Mouse (Mus musculus): Measurements from ENCODE around the gene Furin. TPM values are rescaled to one million over a fixed set of nuclear protein-coding genes. Genes with fewer than 3 reads are reported as not detected.

Gene Furin
- total RNA-seq, 2 experiments from 2014 or later, result 44.8 TPM

DNA sequence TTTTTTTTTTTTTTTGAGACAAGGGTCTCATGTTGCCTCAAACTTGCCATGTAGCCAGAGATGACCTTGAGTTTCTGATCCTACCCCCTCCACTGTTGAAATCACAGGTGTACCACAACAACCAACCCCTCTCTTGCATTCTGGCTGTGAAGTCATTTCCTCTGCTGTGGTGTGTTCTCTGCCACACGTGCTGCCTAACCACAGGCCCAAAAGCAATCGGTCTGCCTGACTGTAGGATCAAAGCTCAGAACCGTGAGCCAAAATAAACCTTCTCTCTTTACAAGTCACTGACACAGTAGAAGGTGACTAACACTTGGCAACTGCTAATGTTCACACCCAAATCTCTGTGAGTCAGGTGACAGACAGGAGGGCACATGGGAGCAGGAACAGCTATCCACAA lies 44.8 kb downstream of the Furin start:
- no peak for DNase-seq (ENCODE audit: extremely low spot score in 1 of 2, low spot score in 2 of 2)
- intact Hi-C loops (cut with DNase I), result no loop called here

DNA sequence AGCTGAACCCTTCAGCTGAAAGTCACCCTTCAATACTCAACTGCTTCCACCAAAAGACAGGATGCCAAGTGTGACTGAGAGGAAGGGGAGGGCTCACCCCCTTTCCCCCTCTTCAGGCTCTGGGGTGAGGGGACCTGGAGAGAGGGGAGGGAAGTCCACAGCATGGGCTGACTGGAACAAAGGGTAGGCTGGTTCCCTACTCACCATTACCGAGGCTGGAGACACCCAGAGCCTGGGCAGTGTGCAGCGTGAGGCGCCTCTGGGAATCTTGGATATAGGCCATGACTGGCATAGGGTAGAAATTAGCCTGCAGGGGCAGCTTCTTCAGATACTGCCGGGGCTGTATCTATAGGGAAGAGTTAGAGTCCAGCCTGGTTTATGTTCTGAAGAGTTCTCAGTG lies 47.2 kb downstream of the Furin start:
- no peak for DNase-seq (ENCODE audit: extremely low spot score in 1 of 2, low spot score in 2 of 2)
- intact Hi-C loops (cut with DNase I), result no loop called here

DNA sequence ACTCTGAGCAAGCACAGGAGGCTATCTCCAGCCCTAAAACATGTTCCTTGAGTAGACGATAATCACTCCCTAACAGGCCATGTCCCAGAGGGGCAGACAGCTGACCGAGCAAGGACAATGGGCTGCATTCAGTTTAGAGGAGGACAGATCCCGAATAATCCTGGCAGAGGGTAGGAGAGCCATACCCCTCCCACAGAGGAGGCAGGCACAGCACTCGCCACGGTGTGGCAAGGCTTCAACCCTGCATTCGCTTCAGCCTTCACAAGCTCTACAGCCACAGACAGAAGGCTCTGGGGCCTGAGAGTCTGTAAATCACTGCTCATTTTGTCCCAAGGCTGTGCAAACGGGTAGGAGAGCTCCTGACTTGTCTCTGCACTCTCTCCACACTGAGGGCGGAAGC lies 48.1 kb downstream of the Furin start:
- intact Hi-C loops (cut with DNase I), result no loop called here
- no peak for DNase-seq (ENCODE audit: extremely low spot score in 1 of 2, low spot score in 2 of 2)

DNA sequence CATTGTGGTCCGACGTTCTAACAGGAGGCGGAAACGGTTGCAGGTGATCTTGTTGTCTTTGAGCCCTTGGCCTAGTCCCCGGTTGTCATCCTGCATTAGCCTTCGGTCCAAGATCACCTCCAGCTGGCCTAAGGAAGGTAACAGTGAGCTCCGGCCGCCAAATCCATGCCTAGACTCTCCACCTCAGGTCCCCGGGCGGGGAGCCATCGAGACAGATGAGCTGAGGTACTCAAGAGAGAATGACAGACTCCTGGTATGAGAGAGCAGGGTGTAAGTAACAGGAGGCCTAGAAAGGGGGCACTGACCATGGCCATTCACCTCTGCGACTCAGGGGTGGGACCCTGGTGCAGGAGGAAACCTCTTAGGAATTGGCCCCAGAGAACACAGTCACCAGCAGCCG lies 48.9 kb downstream of the Furin start:
- no peak for DNase-seq (ENCODE audit: extremely low spot score in 1 of 2, low spot score in 2 of 2)
- intact Hi-C loops (cut with DNase I), result no loop called here

DNA sequence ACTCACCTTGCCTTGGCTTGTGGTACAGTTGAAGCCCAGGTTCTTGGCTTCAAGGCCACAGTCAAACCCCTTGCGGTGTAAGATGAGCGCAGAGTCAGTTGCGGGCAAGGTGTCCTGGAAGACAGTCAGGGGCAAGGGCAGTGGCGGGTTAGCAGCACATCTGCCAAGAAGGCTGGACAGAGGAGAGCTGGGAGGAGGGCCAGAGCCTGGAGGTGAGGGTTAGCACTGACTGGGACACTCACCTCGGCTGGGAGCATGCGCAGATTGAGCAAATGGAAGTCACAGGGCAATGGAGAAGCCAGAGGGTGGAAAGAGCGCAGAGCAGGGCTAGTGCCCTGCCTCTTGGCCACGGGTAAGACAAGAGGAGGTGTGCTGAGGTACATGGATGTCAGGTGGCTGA lies 52.3 kb downstream of the Furin start:
- DNase-seq (ENCODE audit: extremely low spot score in 1 of 2, low spot score in 2 of 2), result no peak
- intact Hi-C loops (cut with DNase I), result no loop called here

DNA sequence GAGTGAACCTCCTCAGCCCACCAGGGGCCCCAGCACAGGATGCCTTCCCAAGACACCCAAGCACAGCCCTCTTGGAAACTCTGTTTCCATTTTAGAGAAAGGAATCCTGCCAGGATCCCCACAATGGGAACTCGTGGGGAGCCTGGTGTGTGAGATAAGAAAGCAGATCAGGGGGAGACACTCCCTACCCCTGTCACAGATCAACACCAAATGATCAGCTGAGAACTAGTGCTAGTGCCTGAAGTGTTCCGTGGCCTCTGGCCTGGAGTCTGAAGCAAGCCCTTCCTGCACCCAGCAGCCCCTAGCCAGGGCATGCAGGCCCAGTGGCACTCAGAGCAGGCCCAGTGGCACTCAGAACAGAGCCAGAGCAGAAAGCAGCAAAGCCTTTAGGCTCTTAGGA lies 54.4 kb downstream of the Furin start:
- intact Hi-C loops (cut with DNase I), result no loop called here
- no peak for DNase-seq (ENCODE audit: extremely low spot score in 1 of 2, low spot score in 2 of 2)

DNA sequence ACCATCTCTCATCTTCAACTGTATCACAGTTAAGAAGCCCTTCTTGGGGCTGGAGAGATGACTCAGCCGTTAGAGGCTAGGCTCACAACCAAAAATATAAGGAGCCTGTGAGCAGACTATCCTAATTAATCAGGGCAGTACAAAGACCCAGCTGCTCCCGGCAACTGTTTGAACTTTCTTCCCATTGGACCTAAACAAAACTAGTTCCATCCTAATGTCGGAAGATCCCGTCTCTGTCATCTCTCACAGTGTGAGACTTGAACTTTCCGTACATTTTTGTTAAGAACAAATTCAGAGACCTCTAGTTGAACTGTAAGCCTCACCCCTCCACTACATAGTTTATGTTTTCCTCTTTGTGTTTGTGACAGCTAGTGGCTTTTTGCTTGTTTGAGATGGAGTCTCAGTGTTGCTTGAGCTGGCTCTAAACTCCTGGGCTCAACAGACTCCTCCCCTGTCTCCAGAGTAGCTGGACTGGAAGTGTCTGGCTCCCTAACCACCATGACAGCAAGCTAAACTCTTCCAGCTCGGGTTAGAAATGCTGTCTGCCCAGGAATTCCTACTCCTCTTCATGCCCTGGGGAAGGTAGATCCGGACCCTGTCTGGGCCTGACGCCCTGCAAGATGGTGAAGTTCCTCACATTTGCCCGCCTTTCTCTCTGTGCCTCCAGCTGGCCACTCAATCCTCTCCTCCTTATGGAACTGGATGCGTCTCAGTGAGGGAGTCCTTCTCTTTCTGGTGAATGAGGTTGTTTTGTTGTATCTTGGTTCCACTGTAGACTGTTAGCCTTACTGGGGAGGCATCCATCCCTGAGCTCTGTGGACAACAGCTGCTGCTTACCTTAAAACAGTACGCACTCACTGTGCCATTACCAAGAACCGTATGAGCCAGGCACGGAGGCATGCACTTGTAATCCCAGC lies 57.3 kb downstream of the Furin start:
- DNase-seq (ENCODE audit: extremely low spot score in 1 of 2, low spot score in 2 of 2), result no peak

DNA sequence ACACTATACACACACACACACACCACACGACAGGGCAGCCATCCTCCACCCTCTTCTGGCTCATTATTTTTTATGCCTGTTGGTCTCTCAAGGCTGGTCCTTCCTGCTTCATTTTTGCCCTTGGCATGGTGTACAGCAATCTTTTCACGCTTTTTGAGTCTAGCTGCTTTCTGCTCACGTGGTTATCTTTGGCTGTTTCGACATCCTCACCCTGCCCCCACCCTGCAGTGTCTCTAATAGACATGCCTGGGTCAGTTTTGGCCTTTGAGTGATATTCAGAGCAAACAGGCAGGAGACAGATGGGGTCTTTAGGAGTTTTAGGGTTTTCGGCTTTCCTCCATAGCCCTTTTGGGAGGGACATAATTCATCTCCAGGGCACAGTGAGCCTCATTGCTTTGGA lies 58.4 kb downstream of the Furin start:
- intact Hi-C loops (cut with DNase I), result no loop called here
- DNase-seq (ENCODE audit: extremely low spot score in 1 of 2, low spot score in 2 of 2), result no peak

More for the DNA sequence above, 57.3 kb downstream of the Furin start:
- intact Hi-C loops (cut with DNase I), result no loop called here

DNA sequence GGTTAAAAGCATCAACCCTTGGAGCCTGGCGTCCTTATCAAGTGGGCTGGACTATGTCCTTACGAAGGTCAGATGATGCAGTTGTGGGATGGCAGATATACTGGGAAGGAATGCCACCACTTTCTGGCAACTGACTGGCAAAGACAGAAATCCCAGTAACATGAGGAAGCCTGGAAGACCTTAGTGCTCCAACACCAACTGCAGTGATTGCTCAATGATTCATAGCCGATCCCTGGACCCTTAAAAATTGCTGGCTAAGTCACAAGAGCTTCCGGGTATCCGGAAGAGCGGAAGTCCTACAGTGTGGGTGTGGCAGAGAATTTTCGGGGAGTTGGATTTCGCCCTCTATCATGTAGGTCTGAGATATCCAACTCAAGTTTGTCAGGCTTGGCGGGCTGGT lies 59.1 kb downstream of the Furin start:
- no peak for DNase-seq (ENCODE audit: extremely low spot score in 1 of 2, low spot score in 2 of 2)

DNA sequence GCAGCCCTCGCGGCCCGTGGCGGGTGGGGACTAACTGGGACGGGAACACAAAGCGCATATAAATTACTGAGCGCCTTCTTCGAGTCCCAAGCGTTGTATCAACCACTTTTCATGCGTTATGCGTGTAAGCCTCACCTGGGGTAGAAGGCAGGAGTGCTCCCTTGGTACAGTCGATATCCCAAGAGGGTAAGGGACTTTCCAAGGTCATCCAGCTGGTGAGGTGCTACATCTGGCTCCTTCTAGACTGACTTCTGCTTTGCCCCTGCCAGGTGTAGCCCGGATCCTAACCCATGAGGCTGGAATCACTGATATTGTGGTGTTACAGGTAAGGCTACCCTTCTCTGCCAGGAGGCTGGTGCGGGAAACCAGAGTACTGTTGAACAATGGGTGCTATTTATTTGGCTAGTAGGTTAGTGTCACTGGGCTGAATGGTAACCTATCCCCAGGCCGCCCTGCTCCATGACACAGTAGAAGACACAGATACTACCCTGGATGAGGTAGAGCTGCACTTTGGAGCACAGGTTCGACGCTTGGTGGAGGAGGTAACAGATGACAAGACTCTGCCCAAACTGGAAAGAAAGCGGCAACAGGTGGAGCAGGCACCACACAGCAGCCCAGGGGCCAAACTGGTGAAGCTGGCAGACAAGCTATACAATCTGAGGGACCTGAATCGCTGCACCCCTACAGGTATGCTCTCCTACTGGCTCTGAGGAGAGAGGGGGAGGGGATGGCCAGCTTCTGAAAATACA lies 61.8 kb downstream of the Furin start:
- no peak for DNase-seq (ENCODE audit: extremely low spot score in 1 of 2, low spot score in 2 of 2)
- intact Hi-C loops (cut with DNase I), result loop anchor here (5.0 kb wide), 1 partner anchor 34 kb away; no protein-coding TSS in a partner anchor

More for the DNA sequence above, 59.1 kb downstream of the Furin start:
- intact Hi-C loops (cut with DNase I), result no loop called here

DNA sequence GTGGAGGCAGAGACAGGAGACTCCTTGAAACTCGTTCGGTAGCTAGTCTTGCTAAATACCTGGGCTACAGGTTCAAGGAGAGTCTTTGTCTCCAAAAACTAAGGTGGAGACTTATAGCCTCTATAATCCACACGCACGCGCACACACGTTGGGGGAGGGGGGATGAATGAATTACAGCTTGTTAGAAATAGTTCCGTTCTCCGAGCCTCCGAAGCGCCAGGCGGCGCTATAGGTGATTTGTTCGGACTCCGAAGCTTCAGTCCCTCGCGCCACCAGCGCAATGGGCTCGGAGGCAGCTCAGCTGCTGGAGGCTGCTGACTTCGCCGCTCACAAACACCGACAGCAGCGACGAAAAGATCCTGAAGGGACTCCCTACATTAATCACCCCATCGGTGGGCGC lies 62.4 kb downstream of the Furin start, which contains the start of gene Hddc3:
TSS of gene Hddc3 (plus strand) at position 247 of the 400 bp plus-strand sequence.
- intact Hi-C loops (cut with DNase I), result loop anchor here (5.0 kb wide), 1 partner anchor 34 kb away; no protein-coding TSS in a partner anchor
- DNase-seq (ENCODE audit: extremely low spot score in 1 of 2, low spot score in 2 of 2), result peak; percentile 95 to 96

DNA sequence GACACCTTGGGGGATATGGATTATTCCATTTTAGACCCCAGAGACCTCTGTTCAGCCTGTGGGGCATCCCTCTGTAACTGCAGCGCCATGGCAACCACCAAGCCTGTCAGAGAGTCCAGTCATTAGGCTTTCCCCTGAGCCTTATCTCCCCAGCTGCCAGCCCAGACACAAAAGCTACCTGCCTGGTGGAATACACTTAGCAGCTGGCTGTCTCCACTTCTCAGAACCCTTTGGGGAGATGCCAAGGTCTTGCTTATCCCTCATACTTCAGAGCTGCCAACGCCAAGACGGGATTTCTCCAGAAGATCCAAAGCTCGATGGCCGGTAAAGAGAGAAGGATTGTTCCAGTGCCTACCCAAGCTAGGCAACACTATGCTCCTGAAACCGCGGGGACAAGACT lies 63.4 kb downstream of the Furin start:
- intact Hi-C loops (cut with DNase I), result loop anchor here (5.0 kb wide), 1 partner anchor 36 kb away; no protein-coding TSS in a partner anchor
- no peak for DNase-seq (ENCODE audit: extremely low spot score in 1 of 2, low spot score in 2 of 2)

DNA sequence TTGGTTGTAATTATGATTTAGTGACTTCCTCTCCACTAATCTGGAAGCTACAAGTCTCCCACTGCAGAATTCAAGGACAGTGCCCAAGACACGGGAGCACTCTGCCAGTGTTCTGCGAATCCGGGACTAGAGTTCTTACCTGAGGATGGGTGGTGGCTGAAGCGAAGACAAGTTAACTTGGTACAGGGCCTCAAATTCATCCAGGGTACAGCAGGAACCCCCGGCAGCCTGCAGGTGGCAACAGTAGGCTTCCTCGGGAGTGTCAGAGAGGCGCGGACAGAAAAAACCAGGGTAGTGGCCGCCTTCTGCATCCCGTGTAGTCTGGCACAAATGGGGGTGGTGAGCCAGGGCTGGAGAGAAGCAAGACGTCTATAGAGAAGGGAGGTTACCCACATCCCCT lies 64.4 kb downstream of the Furin start, which contains the start of gene Unc45a:
TSS of gene Unc45a (minus strand) at position 213 of the 400 bp plus-strand sequence.
- DNase-seq (ENCODE audit: extremely low spot score in 1 of 2, low spot score in 2 of 2), result peak; percentile 51 to 81
- intact Hi-C loops (cut with DNase I), result loop anchor here (5.0 kb wide), 1 partner anchor 37 kb away; no protein-coding TSS in a partner anchor

DNA sequence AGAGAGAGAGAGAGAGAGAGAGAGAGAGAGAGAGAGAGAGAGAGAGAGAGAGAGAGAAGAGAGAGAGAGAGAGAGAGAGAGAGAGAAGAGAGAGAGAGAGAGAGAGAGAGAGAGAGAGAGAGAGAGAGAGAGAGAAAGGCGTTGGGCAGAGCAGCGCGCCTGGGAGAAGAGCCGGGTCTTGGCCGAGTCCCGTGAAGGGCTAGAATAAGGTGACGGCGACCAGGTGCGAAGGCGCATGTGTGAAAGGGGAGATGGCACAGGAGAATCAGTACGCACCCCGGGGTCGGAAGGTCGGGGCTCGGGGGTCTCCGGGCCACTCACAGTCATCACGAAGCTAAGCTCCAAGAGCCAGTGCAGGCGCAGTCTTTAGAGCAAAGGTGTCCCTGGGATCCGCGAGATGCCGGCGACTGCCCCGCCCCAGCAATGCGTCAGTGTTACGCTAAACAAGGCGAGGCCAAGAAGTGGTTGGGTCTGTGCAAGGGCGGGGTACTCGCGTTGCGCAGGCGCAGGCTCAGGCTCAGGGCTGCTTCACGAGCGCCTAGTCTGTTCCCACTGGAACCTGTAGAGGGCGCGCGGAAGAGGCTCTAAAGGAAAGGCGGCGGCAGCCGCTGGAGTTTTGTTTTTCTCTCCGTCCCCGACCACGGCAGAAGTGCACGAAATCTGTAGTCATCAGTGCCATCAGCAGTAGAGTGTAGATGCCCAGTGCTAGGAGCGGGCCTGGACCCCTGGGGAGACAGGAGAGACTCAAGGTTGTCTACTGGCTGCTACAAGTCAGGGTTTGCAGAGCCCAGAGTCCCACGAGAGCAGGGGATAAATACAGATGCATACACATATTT lies 65.2 kb downstream of the Furin start:
- intact Hi-C loops (cut with DNase I), result loop anchor here (5.0 kb wide), 1 partner anchor 37 kb away; no protein-coding TSS in a partner anchor
- peak; percentile 97 for DNase-seq (ENCODE audit: extremely low spot score in 1 of 2, low spot score in 2 of 2)

DNA sequence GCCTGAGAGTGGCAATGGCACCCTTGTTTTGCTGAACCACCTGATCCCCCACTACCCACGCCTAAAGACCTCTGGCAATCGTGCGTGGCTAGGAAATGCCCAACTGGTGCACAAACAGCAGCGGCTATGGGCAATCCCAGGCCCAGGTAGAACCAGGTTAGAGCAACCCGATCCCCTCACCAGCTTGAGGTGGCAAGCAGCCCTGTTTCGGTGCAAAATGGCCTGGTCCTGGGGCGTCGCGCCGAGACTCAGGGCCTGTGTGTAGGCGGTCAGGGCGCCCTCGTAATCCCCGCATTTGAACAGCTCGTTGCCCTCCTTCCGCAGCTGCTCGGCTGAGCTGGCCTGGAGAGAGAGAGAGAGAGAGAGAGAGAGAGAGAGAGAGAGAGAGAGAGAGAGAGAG lies 65.9 kb downstream of the Furin start:
- no peak for DNase-seq (ENCODE audit: extremely low spot score in 1 of 2, low spot score in 2 of 2)
- intact Hi-C loops (cut with DNase I), result no loop called here

Measured in left cerebral cortex, postnatal 10 days (tissue).